Mouse (Mus musculus): Measurements from ENCODE around the gene Cyth3.

Gene Cyth3
- long read RNA-seq, experiment 1, transcript Cyth3-202 (13 exons, 3,738 nt): major isoform, 49 of 87 reads
- long read RNA-seq, experiment 1, partial matches to known transcripts: 32 of 87 reads
- long read RNA-seq, experiment 1, other reads (novel, unspliced or antisense): 6 of 87 reads
- long read RNA-seq, experiment 2, full-length matches to known transcripts: 32 of 56 reads
- long read RNA-seq, experiment 2, partial matches to known transcripts: 20 of 56 reads
- long read RNA-seq, experiment 2, other reads (novel, unspliced or antisense): 4 of 56 reads

- intact Hi-C loops (cut with DNase I): loop anchor here (5.0 kb wide), 1 partner anchor 40 kb away; no protein-coding TSS in a partner anchor
Measured at GRCm38 (mm10) chr5:143621893-143622622, at the start of gene Cyth3. Cyth3 (plus strand) TSS chr5:143622447.

GRCm38 (mm10) chr5:143573067-143573466, 49.2 kb upstream of the Cyth3 start:
- intact Hi-C loops (cut with DNase I): no loop called here

- intact Hi-C loops (cut with DNase I): no loop called here
Measured at GRCm38 (mm10) chr5:143574261-143575178, 47.7 kb upstream of the Cyth3 start.

GRCm38 (mm10) chr5:143579537-143580203, 42.6 kb upstream of the Cyth3 start:
- intact Hi-C loops (cut with DNase I): loop anchor here (5.0 kb wide), 2 partner anchors 43 to 118 kb away; partner anchors contain the start of gene Cyth3

- intact Hi-C loops (cut with DNase I): loop anchor here (5.0 kb wide), 2 partner anchors 41 to 116 kb away; partner anchors contain the start of gene Cyth3
Measured at GRCm38 (mm10) chr5:143580982-143581381, 41.3 kb upstream of the Cyth3 start.

DNA sequence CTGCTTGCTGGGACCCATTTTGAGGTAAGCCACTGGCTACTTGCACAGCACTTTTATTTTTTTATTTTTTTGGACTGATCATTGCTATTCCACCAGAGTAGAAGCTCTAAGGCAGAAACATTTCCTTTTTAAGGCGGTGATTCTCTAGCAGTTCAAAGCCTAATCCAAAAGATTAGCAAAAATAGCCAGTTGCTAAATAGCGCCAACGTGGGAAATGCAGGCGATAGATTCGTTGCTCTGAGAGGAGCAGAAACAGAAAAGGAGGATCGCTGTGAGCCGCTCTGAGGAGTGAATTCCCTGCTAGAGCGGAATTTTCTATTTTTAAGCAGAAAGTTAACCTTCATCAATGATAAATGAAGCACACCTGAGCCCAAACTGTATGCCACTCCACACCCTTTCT, 40.4 kb upstream of the Cyth3 start:
- intact Hi-C loops (cut with DNase I): loop anchor here (5.0 kb wide), 2 partner anchors 40 to 115 kb away; partner anchors contain the start of gene Cyth3

GRCm38 (mm10) chr5:143583081-143583480, 39.2 kb upstream of the Cyth3 start:
- intact Hi-C loops (cut with DNase I): loop anchor here (5.0 kb wide), 2 partner anchors 39 to 114 kb away; partner anchors contain the start of gene Cyth3

DNA sequence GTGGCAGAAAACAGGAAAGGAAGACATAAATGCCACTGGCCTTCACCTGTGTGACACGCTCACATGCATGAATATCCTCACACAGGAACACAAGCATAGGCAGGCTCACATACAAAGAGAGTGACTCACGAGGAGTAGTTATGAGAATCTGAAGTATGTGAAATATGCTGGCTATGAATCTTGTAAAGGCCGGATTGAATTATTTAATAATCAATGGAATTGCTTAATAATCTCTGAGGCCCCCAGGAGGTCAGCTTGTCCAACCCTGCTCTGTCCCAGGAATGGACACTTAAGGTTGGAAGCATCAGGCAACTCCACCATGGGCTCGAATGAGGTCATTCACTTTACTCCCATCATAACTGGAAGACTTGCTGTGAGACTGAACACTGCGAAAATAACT, 37.3 kb upstream of the Cyth3 start:
- intact Hi-C loops (cut with DNase I): loop anchor here (5.0 kb wide), 2 partner anchors 37 to 112 kb away; partner anchors contain the start of gene Cyth3

GRCm38 (mm10) chr5:143586386-143586785, 35.9 kb upstream of the Cyth3 start:
- intact Hi-C loops (cut with DNase I): no loop called here

DNA sequence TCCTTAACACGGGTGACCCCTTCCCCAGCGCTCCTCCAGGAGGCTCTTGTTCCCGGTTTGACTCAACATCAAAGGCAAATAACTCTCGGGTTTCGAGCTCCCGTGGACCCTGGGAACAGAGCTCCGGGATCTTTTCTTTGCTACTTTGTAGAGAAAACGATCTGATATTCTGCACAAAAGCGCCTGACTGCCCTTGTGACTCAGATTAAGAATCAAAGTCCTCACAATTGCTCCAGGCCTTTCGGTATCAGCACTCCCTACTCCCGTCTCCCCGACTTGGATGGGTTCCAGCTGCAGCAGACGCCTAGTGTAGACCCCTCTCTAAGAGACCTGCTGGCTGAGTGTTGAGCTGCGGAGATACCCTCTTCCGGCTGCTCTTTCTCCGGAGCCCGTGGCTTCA, 33.1 kb upstream of the Cyth3 start:
- intact Hi-C loops (cut with DNase I): no loop called here

- intact Hi-C loops (cut with DNase I): no loop called here
Measured at GRCm38 (mm10) chr5:143592926-143593325, 29.3 kb upstream of the Cyth3 start.

- intact Hi-C loops (cut with DNase I): no loop called here
Measured at GRCm38 (mm10) chr5:143593563-143594146, 28.6 kb upstream of the Cyth3 start.

- intact Hi-C loops (cut with DNase I): no loop called here
Measured at GRCm38 (mm10) chr5:143594291-143595065, 27.8 kb upstream of the Cyth3 start.

DNA sequence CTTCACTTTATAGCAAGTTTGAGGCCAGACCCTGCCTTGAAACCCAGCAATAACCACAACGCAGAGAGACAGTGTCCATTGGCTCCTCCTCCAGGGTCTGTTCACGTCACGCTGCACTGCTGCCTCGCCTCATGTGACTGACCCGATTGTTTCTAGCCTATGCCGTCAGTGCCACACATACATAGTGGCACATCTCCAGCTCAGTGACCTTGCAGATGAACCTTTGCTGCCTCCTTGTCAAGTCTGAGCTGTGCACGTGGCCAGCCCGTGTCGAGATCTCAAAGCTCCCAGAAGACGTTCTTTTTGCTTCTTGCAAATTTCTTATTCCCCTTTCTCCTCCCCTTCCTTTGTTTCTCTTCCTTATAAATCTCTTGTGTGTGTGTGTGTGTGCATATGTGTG, 20.2 kb upstream of the Cyth3 start:
- intact Hi-C loops (cut with DNase I): no loop called here

DNA sequence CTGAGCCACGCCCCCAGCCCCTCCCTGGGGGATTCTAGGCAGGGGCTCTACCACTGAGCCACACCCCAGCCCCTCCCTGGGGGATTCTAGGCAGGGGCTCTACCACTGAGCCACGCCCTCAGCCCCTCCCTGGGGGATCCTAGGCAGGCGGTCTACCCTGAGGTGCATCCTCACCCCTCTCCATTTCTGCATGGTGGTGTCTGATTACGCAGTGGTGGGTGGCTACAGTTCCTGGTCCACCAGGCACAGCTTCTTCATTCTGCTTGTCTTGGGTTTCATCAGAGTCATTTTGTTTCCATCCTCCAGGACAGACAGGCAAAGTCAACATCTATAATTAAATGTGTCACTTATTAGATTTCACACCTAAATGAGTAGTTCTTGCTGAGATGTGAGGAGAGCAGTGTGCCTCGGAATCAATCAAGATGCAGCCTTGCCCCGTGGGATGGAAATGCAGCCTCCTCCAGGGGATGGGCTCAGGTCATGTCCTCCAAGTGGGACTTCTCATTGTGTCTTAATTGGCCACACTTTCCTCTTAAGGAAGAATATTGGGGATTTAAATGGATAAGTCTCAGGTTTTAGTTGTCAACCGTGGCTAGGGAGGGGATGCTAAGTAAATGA, 18.0 kb upstream of the Cyth3 start:
- intact Hi-C loops (cut with DNase I): no loop called here

GRCm38 (mm10) chr5:143606756-143607155, 15.5 kb upstream of the Cyth3 start:
- intact Hi-C loops (cut with DNase I): no loop called here

DNA sequence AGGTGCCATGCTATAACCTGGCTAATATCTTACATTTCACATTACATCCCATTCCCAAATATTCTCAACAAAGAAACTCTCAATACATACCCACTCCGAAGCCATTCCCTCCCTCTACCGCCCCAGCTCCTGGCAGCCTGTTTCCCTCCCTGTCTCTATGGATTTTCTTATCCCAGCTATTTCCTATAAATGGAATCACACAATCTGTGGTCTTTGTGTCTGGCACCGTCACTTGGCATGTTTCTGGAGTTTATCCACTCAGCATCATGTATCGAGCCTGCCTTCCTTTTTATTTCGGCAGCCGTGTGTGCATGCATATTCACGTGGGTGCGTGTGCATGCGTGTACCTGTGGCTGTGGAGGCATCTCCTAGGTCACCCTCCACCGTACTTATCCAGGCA, 14.1 kb upstream of the Cyth3 start:
- intact Hi-C loops (cut with DNase I): no loop called here

DNA sequence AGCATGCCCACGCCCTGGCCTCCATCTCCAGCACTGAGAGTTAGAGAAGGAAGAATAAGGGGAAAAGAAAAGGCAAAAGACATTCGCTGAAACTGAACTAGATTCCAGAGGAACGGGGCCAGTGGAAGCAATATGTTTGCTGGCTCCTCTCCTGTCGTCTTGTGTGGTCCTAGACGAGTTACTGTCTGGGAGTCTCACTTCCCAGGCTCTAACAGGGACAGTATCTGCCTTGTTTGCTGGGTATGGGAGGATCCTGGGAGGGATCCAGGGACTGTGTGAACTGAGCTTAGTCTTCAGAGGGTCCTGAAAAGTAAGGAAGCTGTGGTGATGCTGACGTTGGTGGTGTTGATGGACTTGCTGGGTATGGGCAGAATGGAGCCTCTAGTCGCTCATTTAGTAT, 10.3 kb upstream of the Cyth3 start:
- intact Hi-C loops (cut with DNase I): no loop called here

DNA sequence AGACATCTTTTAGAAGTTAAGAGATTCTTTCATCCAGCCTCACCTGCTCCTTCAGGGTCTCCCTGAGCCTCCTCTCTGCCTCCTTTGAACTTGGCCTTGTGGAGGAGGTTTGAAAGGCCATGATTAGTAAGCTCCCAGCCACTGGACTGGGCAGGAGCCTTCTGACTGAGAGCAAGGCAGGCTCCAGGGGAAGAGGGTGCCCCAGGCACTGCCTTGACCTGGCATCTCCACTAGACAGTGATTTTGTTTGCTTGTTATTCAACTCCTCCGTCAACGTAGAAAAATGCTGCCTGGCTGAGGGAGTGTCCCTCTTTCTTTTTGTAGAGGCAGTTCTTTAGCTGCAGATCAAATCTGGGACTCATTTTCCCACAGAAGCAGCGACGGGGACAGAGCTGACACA, 9.0 kb upstream of the Cyth3 start:
- intact Hi-C loops (cut with DNase I): no loop called here
